Mouse (Mus musculus): ENCODE results near the gene Epm2aip1. TPM values are rescaled to one million over a fixed set of nuclear protein-coding genes. Genes with fewer than 3 reads are reported as not detected.

Epm2aip1 gene
- total RNA-seq (2015) (19.1 and 23.8 TPM in 2 replicates), total RNA-seq (2017) (12.4 and 17.8 TPM in 2 replicates)

DNA sequence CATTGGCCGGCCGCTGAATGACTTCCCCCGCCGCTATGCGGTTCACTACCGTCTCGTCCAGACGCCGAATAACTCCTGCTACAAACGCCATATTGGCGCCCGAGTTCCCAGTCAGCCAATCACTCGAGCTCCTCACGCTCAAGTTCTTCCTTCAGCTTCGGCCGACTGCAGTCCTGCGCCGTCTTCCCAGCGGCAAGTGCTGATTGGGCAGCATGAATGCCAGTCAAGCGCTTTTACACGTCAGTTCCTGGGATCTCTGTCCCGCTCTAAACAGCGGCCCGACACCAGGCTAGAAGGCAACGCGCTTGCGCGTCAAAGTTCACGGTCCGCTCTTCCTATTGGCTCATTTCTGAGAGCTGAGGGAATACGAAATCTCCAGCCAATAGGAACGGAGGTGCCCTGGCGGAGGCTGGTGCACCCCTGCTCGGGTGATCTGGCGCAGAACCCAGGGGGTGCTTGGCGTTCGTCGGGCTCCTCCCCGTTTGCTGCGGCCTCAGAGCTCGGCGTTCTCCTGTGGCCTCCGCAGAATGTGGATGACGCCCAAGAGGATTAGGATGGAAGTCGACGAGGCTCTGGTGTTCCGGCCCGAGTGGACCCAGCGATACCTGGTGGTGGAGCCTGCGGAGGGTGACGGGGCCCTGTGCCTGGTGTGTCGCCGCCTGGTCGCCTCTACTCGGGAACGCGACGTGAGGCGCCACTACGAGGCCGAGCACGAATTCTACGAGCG is at the start of gene Epm2aip1, which contains the start of gene Mlh1:
TSS of gene Epm2aip1 (plus strand) at position 496 of the 727 bp plus-strand sequence.
TSS of gene Mlh1 (minus strand) at position 358 of the 727 bp plus-strand sequence.
- ATAC-seq (replicated peaks; ENCODE audit: poor library complexity), result peak; percentile 84

DNA sequence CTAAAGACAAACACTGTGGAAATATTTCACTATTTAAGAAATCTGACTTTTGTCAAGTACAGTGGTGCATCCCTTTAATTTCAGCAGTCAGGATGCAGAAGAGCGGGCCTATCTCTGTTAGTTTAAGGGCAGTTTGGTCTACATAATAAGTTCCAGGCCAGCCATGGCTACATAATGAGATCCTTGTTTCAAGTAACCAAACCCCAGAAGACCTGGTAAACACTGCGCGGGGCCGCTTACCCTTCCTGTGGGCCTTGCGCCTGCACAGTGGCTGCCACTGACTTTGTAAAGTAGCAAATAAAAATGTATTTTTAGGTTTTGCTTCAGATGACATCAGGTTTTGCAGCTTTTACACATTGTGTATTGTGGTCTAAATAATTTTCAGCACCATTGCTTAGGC is 48.3 kb upstream of the Epm2aip1 start:
- no peak for ATAC-seq (replicated peaks; ENCODE audit: poor library complexity)

DNA sequence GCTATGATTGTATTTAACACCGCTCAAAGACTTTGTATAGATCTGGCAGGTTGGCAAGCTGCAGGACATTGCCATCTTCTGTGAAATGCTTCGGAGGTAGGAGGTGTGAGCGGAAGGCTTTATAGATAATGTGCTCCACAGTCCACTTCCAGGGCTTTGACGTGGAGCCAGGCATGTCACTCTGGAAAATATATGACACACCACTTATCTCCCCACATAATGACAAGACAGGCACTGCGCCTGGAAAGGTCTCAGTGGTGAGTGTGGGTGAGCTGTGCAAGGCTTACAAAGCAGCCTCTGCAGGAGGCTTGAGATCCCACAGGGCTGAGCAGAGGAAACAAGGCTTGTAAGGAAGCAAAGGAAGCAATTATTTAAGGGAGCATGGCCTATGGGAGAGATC is 43.3 kb upstream of the Epm2aip1 start:
- ATAC-seq (replicated peaks; ENCODE audit: poor library complexity), result no peak

DNA sequence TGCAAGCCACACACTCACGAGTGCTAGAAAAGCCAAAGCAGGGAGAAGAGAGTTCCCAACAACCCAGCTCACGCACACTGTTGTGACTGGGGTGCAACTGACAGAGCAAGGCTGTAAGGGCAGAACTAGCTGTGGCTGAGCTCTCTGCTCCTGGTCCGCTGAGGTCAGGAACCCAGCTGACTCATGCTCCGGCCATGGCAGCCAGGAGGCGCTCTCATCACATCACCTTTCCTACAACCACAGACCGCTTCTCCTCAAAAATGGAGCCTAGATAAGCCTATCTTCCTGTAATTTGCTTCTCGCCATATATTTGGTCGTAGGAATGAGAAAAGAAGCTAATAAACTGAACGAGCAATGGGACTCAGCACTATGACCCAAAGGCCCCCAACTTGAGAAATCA is 37.0 kb upstream of the Epm2aip1 start:
- ATAC-seq (replicated peaks; ENCODE audit: poor library complexity), result 0 out of 2 replicates have a peak, but pooled peaks have one; percentile 31

DNA sequence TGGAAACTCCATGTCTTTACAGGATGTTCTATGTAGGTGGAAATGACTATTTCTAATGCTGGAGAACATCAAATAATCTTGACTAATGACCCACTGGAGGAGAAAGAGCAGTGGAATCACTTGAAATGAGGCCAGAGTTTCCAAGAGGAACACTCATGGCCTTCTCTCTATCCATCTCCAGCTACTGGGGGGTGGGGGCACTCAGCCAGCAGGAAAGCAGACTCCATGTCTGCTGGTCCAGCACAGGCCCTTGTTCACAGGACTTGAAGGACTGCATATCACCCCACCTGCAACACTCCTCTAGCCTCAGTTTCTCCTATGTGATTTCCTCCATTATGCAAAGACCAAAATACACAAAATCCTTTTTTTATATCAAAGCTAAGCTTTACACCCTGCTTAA is 34.0 kb upstream of the Epm2aip1 start:
- no peak for ATAC-seq (replicated peaks; ENCODE audit: poor library complexity)

DNA sequence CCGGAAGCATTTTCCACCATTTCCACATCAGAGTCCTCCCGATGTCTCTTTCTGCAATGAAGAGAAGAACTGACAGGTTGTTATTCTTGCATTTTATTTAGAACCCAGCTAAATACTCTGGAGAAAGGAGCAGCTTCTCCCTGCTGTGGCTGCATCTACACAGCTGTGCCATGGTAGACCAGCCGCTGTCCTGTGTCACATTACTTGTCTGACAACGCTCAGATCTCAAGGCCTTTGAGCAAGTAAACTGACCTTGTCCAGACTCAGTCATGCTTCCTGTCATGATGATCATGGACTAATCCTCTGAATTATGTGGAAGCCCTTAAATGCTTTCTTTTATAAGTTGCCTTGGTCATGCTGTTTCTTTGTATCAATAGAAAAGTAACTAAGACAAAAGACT is 31.9 kb upstream of the Epm2aip1 start:
- ATAC-seq (replicated peaks; ENCODE audit: poor library complexity), result no peak

DNA sequence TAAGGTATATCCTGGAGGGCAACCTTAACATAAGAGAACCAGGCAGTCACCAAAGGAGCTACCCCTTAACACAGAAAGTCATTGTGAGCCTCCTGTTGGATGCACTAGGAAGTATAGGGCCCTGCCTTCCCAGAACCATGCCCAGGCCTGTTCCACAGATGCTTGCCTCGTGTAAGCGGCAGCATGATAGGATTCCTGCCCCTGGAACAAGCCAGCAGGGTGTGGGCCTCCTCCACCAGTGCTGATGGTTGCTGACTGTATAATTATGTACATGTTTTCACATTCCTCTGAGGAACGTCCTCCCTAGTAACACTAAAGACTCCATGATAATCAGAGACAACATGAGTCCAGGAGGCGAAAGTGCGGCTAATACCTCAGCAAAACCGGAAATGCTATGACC is 28.3 kb upstream of the Epm2aip1 start:
- no peak for ATAC-seq (replicated peaks; ENCODE audit: poor library complexity)

DNA sequence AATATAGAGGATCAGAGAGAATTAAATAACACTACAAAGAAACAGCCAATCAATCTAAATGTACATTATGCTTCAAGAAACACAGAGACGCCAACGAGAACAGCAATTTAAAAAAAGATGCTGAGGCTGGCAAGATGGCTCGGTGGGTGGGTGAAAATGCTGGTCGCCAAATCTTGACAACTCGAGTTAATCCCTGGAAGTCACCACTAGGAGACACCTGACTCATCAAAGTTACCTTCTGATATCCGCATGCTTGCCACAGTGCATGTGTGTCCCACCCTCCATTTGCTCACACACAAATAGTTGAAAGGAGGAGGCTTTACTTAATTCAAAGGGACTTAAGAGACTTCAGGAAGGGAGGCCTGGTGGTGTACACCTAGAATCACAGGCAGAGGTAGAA is 26.2 kb upstream of the Epm2aip1 start:
- no peak for ATAC-seq (replicated peaks; ENCODE audit: poor library complexity)

DNA sequence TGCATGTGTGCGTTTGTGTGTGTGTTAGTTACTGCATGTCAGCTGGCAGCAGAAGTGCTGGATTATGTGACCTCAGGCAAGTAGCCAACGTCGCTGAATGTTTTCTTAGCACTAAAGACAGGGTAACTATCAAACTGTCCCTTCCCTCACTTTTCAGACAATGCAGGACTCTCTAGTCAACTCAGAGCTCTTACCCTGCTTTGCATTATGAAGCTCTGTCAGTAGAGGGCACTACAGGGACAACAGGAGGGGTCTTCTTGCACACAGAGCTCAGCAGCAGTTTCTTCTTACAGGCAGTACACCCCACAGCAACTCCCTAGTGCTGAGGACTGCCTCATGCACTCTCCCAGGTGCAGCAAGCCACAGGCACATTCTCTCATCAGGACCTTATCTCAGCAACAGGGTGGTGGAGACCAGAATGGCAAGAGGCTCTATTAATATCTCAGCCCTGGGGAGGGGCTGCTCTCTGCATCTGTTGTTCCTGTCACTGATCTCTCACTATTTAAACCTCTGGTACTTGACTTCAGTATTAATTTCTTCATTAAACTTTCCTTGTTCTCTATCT is 24.0 kb upstream of the Epm2aip1 start:
- ATAC-seq (replicated peaks; ENCODE audit: poor library complexity), result peak; percentile 68

DNA sequence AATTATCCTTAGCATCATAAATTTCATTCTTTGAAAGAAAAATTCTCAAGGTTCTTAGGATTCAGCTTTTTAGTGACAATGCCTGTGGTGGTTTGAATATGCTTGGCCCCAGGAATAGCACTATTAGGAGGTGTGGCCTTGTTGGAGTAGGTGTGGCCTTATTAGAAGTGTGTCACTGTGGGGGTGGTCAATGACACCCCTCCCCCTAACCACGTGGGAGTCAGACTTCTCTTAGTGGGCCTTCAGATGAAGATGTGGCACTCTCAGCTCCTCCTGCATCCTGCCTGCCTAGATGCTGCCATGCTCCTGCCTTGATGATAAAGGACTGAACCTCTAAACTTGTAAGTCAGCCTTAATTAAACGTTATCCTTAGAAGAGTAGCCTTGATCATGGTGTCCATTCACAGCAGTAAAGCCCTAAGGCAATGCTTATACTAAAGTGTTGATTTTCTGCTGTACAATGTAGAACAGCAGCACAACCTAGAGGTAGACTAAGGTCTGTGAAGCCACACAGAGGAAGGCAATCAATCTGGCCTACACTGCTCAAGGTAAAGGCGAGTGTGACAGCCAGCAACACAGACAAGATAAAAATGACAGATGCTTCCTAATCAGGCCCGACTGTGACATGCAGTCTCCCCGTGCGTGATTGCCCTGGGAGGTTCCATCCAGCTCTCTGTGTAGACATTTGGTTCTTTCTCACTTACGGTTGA is 19.4 kb upstream of the Epm2aip1 start:
- ATAC-seq (replicated peaks; ENCODE audit: poor library complexity), result 0 out of 2 replicates have a peak, but pooled peaks have one; percentile 9

DNA sequence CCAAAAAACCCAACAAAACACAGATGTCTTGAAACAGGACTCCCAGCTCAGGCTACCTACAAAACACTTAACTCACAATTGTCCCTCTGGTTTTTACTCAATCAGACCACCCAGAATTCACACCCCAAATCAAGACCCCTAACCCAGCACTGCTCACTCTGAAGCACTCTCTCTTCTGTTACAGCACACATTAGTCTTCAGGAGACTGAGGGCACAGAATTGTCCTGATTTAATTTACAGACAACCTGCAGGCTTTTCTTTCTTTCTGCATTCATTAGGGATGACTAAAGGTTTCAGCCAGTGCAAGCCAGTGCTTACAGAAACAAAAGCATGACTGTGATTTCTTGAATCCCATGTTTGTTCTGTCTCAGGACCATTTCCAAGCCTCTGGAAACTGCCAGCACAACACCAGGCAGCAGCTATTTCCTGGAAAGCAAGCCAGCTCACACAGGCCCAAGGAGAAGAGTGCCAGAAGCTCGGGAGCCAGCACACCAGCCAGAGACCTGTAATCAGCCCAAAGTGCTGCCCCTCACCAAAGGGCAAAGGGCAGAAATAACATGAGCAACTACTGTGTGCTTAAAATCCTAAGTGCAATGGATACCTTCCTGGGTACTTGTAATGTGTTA is 11.3 kb upstream of the Epm2aip1 start:
- ATAC-seq (replicated peaks; ENCODE audit: poor library complexity), result no peak

DNA sequence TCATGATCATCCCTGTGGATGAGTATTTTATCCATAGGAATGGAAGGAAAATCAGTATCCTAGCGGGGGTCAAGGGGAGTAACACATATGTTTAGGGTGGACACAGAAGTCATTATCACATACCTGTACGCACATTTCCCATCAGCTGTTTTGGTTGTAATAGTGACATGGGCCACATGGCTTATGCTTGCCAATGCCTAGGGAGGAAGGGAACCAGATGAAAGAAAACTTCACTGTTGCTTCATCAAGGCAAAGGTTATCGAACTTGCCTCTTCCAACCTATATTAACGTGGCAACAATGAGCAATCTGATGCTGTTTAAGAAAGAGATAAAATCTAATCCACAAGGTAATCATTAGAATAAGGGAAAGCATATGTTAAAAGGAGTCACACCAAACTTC is 10.4 kb upstream of the Epm2aip1 start:
- no peak for ATAC-seq (replicated peaks; ENCODE audit: poor library complexity)

DNA sequence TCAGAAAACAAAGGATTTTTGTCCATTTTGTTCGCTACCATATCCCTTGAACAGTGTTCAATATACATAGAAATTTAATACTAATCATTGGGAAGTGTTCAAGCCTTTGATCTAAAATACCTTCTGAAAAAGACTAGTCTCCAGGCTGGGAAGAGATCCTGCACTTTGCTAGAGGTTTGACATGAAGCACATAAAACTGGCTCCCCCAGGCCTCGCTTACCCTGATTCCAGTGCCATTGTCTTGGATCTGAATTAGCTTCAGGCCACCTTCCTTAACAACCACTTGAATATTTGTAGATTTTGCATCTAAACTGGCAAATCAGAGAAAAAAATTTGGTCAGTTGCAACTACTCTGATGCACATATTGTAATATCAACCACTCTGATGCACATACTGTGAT is 3.7 kb upstream of the Epm2aip1 start:
- no peak for ATAC-seq (replicated peaks; ENCODE audit: poor library complexity)

DNA sequence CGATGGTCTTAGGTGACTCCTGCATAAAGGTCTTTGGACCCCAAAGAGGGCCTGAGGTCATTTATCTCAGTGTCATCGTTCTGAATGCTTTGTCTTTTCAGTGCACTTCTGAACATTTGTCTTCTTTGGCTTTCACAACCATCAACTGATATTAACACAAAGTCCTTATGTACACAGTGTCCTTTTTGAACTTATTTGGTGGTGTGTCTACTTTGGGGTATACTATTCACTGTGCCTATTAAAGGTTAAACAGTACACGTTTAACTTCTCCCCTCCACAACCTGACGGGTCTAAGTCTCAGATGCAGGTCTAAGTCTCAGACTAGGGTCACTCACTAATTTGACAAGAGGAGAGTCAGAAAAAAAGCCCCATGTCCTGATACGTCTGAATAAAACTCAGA is 1.1 kb upstream of the Epm2aip1 start:
- ATAC-seq (replicated peaks; ENCODE audit: poor library complexity), result no peak

DNA sequence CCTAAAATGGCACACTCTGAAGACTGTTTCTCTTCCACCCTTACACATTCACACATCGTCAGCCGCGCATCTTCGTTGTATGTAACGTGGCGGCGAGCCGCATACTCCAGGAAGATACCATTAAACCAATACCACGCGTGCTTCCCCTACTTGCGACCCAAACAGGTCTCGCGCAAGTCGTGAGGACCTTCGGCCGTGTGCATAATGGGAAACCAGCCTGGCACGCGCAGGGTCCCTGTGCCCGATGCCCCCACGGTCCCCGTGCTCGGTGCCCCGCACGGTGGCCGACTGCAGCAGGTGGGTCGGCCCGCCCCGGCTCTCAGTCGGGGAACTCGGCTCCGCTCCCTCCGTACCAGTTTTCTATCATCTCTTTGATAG is 684 bp upstream of the Epm2aip1 start:
- peak; percentile 57 for ATAC-seq (replicated peaks; ENCODE audit: poor library complexity)

DNA sequence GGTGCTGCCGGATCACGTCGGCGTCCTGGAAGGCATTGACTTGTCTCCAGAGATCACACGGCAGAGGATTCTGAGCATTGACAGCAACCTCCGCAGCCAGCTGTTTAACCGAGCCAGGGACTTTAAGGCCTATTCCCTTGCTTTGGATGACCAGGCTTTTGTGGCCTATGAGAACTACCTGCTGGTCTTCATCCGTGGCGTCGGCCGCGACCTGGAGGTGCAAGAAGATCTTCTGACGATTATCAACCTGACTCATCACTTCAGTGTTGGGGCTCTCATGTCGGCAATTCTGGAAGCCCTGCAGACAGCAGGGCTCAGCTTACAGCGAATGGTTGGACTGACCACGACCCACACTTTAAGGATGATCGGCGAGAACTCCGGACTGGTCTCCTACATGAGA is 627 bp downstream of the Epm2aip1 start:
- ATAC-seq (replicated peaks; ENCODE audit: poor library complexity), result 0 out of 2 replicates have a peak, but pooled peaks have one; percentile 0

DNA sequence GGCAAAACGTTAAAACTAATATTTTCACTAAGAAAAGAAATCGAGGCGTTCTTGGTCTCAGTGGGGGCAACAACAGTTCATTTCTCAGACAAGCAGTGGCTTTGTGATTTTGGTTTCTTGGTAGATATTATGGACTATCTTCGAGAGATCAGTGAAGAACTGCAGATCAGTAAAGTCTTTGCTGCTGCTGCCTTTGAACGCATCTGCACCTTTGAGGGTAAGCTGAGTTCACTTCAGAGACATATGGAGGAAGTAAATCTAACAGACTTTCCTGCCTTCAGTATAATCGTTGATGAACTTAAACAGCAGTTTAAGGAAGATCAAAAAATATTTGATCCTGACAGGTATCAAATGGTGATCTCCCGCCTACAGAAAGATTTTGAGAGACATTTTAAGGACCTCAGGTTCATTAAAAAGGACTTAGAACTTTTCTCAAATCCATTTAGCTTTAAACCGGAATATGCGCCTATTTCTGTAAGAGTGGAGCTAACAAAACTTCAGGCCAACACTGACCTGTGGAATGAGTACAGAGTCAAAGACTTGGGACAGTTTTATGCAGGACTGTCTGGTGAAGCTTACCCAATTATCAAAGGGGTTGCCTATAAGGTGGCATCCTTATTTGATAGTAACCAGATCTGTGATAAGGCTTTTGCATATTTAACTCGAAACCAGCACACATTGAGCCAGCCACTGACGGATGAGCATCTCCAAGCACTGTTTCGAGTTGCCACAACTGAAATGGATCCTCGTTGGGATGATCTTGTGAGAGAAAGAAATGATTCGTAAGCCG is 1.5 kb downstream of the Epm2aip1 start:
- no peak for ATAC-seq (replicated peaks; ENCODE audit: poor library complexity)

DNA sequence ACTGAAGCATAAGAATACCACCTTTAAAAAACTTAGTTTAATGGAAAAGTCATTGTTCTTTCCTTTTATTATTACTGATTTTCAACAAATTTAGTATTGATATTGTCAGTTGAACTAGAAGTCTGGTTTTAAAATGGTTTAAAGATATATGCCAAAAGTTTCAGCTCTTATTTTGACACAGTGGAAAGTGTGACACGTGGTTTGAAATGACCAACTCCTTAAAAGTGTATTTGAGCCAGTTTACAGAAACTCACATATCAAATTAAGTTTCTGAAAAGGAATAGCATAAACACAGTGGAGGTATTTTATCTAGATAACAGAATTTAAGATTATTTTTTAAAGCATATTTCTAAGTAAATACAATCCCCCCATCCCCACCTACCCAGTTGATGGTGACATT is 2.2 kb downstream of the Epm2aip1 start:
- ATAC-seq (replicated peaks; ENCODE audit: poor library complexity), result no peak

DNA sequence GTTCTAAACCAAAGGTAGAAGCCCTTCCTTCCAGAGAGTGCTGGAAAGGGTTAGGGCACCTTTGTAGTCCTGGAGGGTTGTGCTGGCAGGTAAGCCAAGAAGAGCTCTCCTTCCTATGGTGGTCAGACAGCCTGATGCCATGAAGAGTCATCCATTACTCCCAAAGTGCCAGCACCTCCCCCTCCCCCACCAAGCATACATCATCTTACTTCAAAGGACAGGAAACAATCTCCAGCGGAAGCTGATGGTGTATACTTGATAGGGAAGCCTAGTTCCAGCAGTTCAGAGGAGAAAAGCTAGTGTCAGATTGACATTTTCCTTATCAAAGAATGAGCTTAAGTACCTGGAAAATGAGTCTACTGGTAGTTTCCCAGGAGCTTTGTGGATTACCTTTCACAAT is 3.4 kb downstream of the Epm2aip1 start:
- no peak for ATAC-seq (replicated peaks; ENCODE audit: poor library complexity)

DNA sequence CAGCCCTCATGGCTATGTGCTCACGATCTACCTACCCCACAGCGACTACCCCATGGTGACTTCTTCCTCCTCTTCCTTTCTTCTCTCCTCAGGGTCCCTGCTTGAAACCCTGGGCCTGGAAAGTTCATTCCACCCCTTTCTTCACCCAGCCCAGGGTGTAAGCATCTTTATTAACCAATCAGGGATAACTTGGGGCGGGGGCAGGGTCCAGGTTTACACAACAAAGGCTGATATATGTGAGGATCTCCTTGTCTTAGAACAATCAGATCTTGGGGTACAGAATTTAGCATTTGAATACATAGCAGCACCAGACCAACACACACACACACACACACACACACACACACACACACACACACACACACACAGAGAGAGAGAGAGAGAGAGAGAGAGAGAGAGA is 13.3 kb downstream of the Epm2aip1 start:
- no peak for ATAC-seq (replicated peaks; ENCODE audit: poor library complexity)

DNA sequence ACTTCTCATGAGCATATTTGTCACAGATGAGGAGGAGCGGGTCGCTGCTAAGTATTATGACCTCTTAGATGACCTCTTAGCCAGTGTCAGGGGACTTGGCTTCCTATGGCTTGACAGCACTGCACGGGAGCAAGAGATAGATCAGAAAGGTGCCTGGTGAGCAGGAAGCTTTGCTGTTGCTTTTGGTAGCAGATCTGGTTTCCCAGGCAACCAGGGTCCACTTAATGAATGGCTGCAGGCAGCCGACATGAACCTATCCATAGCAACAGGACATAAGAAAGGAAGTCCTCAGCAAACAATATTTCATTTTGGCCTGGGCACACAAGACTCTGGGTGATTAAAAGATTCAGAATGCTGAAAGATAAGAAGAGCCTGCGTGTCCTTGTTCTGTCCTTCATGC is 13.9 kb downstream of the Epm2aip1 start:
- ATAC-seq (replicated peaks; ENCODE audit: poor library complexity), result no peak
